Mouse (Mus musculus): ENCODE measurements around the gene Babam2. TPM values are rescaled to one million over a fixed set of nuclear protein-coding genes. Genes with fewer than 3 reads are reported as not detected.

The Babam2 gene
- polyA plus RNA-seq (2012; rRNA removed): 12.8 and 17.5 TPM in 2 replicates

GRCm38 (mm10) chr5:31697644-31698296 lies at the start of gene Babam2:
Babam2 (plus strand) TSS chr5:31697684.

GRCm38 (mm10) chr5:31696971-31697643 lies 377 bp upstream of the Babam2 start, which contains the start of gene Rbks:
Rbks (minus strand) TSS chr5:31697627.

Other genes with a start within 250 kb of the Babam2 start
- 9.2 and 10.1 TPM in 2 replicates for gene Zfp512, start 245.3 kb upstream of the Babam2 start, polyA plus RNA-seq (2012; rRNA removed)
- gene 4930548H24Rik, start 211.9 kb upstream of the Babam2 start, polyA plus RNA-seq (2012; rRNA removed): 0.03 and 0.05 TPM in 2 replicates
- gene Gpn1, start 202.9 kb upstream of the Babam2 start, polyA plus RNA-seq (2012; rRNA removed): 7.3 and 7.8 TPM in 2 replicates
- gene Slc4a1ap, start 170.7 kb upstream of the Babam2 start, polyA plus RNA-seq (2012; rRNA removed): 9.8 and 11.3 TPM in 2 replicates
- gene Supt7l, start 169.9 kb upstream of the Babam2 start, polyA plus RNA-seq (2012; rRNA removed): 5.6 and 6.4 TPM in 2 replicates
- gene Mrpl33, start 100.7 kb upstream of the Babam2 start, polyA plus RNA-seq (2012; rRNA removed): 88.2 and 97.4 TPM in 2 replicates
- 9.4 and 11.7 TPM in 2 replicates for gene Rbks, start 57 bp upstream of the Babam2 start, polyA plus RNA-seq (2012; rRNA removed)